Mouse (Mus musculus): ENCODE results near the gene Nop2. TPM values are rescaled to one million over a fixed set of nuclear protein-coding genes. Genes with fewer than 3 reads are reported as not detected.

The Nop2 gene
- polyA plus RNA-seq, 1 experiment from 2014 or later, result 22.6 TPM

DNA sequence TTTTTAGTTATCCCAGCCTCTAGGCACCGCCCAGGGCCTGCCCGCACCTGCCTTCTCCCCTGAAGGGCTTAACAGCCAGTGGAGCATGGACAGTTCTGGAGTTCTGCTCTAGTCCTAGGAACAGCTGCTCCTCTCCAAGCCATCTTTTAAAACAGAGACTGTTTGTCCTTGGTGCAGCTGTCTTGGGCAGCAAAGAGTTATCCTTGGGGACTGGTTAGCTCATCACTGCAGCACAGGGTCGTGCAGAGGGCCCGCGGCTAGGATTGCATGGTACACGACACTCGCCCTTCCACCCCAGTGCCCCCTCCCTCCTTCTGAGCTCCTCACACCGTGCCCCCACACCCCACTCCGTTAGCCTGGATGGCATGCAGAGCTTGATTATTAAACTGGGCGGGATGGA, 15.6 kb downstream of the Nop2 start:
- peaks cover 3% of the 10 kb centered on the region; the same call in 1 of the 2 replicates for H3K36me3 ChIP-seq (ENCODE audit: control insufficient read depth, insufficient read depth)
- WGBS, result 66% methylated on average over 10 of the region's 10 CpGs
- no peak overlapping the region for H3K4me3 ChIP-seq (ENCODE audit: low read depth, low read length)
- H3K9ac ChIP-seq (ENCODE audit: low read depth, low read length), result no peak overlapping the region
- H3K4me1 ChIP-seq (replicated peaks; ENCODE audit: control insufficient read depth, insufficient read depth, low read length), result no peaks in the 10 kb centered on the region
- ATAC-seq, result no peak
- H3K9me3 ChIP-seq (ENCODE audit: control insufficient read depth), result no peaks in the 10 kb centered on the region
- H3K4me2 ChIP-seq (replicated peaks; ENCODE audit: low read depth), result no peak overlapping the region; the same call in 1 of the 2 replicates
- no peak overlapping the region for H3K27ac ChIP-seq (ENCODE audit: low read depth, low read length)
- H3K27me3 ChIP-seq (replicated peaks; ENCODE audit: control insufficient read depth, insufficient read depth, low read length), result no peaks in the 10 kb centered on the region
- no peak for TF ChIP-seq CTCF (IDR thresholded peaks at IDR 0.05; ENCODE audit: low read depth)

DNA sequence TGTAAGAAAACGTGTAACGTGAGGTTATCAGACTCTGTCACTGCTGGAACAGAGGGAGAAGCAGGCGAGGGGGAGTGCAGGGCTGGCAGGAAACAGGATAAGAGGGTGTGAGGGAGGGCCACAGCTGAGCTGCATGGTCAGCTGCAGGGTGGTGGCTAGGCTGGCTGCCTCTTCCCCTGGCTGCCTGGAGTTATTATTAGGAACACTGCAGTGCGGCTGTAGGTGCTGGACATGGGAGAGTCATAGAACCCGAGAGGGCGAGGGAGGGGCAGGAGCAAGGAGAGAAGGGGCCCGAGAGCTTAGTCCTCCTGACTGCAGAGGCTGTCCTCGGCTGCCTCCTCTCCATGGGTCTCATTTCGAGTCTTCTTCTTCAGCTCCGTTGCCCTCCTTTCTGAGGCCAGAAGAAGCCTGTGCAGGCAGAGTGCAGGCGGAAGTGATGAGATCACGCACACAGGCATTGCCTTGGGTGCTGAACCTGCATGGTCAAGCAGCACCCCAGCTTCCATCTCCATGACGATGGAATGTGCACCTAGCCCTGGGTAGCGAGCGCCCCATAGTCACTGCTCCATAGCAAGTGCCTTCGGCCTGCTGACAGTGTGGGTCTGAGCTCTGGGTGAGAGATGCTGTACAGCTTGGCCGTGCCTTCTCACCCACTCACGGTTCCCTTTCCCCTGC, 16.7 kb downstream of the Nop2 start:
- Histone ChIP-seq H3K9ac (ENCODE audit: low read depth, low read length) (0 out of 2 replicates have a peak overlapping the region, but pooled peaks have one; percentile 1), H3K4me2 (replicated peaks; ENCODE audit: low read depth) (no peak overlapping the region), H3K4me1 (replicated peaks; ENCODE audit: control insufficient read depth, insufficient read depth, low read length) (no peaks in the 10 kb centered on the region), H3K27ac (ENCODE audit: low read depth, low read length) (no peak overlapping the region), H3K36me3 (ENCODE audit: control insufficient read depth, insufficient read depth) (peaks cover 11% of the 10 kb centered on the region; the same call in 1 of the 2 replicates), H3K27me3 (replicated peaks; ENCODE audit: control insufficient read depth, insufficient read depth, low read length) (no peaks in the 10 kb centered on the region), H3K4me3 (ENCODE audit: low read depth, low read length) (no peak overlapping the region), H3K9me3 (ENCODE audit: control insufficient read depth) (no peaks in the 10 kb centered on the region)
- no peak for TF ChIP-seq CTCF (IDR thresholded peaks at IDR 0.05; ENCODE audit: low read depth)
- ATAC-seq, result no peak
- 53% methylated on average over 18 of the region's 18 CpGs for WGBS

DNA sequence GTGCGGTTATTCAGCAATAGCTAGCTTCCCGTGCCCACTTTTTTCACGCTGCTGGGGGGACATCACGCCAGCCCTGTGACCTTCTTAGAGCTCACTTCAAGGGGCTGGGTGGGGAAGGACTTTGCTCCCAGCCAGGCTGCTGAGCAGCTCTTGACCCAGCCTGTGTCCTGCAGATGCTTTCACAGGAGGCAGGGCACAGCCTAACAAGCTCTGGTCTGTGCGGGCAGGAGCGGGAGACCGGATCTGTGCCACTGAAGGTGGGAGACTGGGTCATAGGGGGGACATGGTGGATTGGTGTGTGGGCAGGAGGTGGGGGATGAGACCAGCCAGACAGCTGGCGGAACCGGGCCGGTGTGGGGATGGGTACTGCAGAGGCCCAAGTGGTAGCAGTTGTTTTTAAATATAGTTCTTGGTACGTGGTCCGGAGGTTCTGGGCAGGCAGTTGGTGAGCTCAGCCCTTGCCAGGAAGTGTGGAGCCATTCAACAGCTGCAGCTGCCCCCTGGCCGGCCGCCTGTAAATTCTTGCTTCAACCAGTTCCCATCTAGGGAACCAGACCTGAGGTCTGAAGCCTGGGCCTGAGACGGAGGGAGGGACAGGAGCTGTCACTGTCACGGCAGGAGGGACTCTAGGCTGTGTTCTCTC, 17.3 kb downstream of the Nop2 start:
- Histone ChIP-seq H3K9ac (ENCODE audit: low read depth, low read length) (0 out of 2 replicates have a peak overlapping the region, but pooled peaks have one; percentile 1), H3K27me3 (replicated peaks; ENCODE audit: control insufficient read depth, insufficient read depth, low read length) (no peaks in the 10 kb centered on the region), H3K27ac (ENCODE audit: low read depth, low read length) (no peak overlapping the region), H3K9me3 (ENCODE audit: control insufficient read depth) (no peaks in the 10 kb centered on the region), H3K4me2 (replicated peaks; ENCODE audit: low read depth) (no peak overlapping the region), H3K4me1 (replicated peaks; ENCODE audit: control insufficient read depth, insufficient read depth, low read length) (no peaks in the 10 kb centered on the region), H3K4me3 (ENCODE audit: low read depth, low read length) (no peak overlapping the region), H3K36me3 (ENCODE audit: control insufficient read depth, insufficient read depth) (peaks cover 11% of the 10 kb centered on the region; the same call in 1 of the 2 replicates)
- ATAC-seq, result no peak
- no peak for TF ChIP-seq CTCF (IDR thresholded peaks at IDR 0.05; ENCODE audit: low read depth)
- WGBS, result 66% methylated on average over 16 of the region's 16 CpGs

DNA sequence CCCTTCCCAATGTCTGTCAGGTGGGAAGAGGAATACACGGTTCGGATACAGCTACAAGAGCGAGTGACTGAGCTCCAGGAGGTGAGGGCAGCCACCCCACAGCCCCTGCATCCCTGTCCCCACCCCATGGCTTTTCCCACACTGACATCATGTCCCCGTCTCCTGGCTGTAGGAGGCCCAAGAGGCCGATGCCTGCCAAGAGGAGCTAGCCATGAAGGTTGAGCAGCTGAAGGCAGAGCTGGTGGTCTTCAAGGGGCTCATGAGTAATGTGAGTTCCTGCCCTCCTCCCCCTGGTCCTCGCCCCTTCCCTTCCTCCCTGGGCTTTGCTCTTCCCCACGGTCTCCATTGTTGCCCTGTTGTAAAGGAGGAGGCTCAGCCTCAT, 17.9 kb downstream of the Nop2 start:
- Histone ChIP-seq H3K4me2 (replicated peaks; ENCODE audit: low read depth) (no peak overlapping the region), H3K27ac (ENCODE audit: low read depth, low read length) (no peak overlapping the region), H3K4me3 (ENCODE audit: low read depth, low read length) (no peak overlapping the region), H3K4me1 (replicated peaks; ENCODE audit: control insufficient read depth, insufficient read depth, low read length) (no peaks in the 10 kb centered on the region), H3K9ac (ENCODE audit: low read depth, low read length) (0 out of 2 replicates have a peak overlapping the region, but pooled peaks have one; percentile 1), H3K9me3 (ENCODE audit: control insufficient read depth) (no peaks in the 10 kb centered on the region), H3K36me3 (ENCODE audit: control insufficient read depth, insufficient read depth) (peaks cover 11% of the 10 kb centered on the region; the same call in 1 of the 2 replicates), H3K27me3 (replicated peaks; ENCODE audit: control insufficient read depth, insufficient read depth, low read length) (no peaks in the 10 kb centered on the region)
- ATAC-seq, result no peak
- no peak for TF ChIP-seq CTCF (IDR thresholded peaks at IDR 0.05; ENCODE audit: low read depth)
- 82% methylated on average over 7 of the region's 7 CpGs for WGBS

DNA sequence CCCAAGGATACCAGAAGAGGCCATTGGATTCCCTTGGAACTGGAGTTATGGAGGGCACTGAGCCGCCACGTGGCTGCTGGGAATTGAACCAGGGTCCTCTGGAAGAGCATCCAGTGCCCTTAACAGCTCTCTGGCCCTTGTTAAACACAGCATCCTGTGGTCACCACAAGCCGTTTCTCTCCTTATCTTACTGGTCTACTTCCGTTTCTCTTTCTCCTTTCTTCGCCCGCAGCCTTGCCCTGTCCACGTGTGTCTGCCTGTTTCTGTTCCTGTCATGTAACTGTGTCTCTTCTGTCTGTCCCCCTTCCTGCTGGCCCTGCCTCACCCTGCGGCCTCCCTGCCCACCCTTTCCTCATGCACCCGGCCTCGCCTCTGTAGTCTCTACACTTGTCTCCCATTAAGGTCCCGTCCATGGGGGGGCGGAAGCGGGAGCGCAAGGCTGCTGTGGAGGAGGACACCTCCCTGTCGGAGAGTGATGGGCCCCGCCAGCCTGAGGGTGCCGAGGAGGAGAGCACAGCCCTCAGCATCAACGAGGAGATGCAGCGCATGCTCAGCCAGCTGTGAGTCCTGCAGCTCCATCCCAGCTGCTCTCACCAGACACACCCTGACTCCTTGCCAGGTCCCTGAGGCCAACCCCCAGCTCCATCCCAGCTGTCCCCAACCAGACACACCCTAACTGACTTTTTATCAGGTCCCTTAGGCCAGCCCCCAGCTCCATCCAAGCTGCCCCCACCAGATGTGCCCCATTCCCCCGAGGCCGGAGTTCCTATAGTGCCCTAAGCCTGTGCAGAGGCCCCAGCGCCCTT, 20.7 kb downstream of the Nop2 start:
- H3K9ac ChIP-seq (ENCODE audit: low read depth, low read length), result no peak overlapping the region
- H3K9me3 ChIP-seq (ENCODE audit: control insufficient read depth), result no peaks in the 10 kb centered on the region
- 76% methylated on average over 22 of the region's 22 CpGs for WGBS
- no peak overlapping the region for H3K4me3 ChIP-seq (ENCODE audit: low read depth, low read length)
- no peak for ATAC-seq
- no peaks in the 10 kb centered on the region for H3K27me3 ChIP-seq (replicated peaks; ENCODE audit: control insufficient read depth, insufficient read depth, low read length)
- no peak overlapping the region for H3K27ac ChIP-seq (ENCODE audit: low read depth, low read length)
- H3K36me3 ChIP-seq (ENCODE audit: control insufficient read depth, insufficient read depth), result peaks cover 11% of the 10 kb centered on the region; the same call in 1 of the 2 replicates
- no peak overlapping the region for H3K4me2 ChIP-seq (replicated peaks; ENCODE audit: low read depth)
- TF ChIP-seq CTCF (IDR thresholded peaks at IDR 0.05; ENCODE audit: low read depth), result no peak
- no peaks in the 10 kb centered on the region for H3K4me1 ChIP-seq (replicated peaks; ENCODE audit: control insufficient read depth, insufficient read depth, low read length)

DNA sequence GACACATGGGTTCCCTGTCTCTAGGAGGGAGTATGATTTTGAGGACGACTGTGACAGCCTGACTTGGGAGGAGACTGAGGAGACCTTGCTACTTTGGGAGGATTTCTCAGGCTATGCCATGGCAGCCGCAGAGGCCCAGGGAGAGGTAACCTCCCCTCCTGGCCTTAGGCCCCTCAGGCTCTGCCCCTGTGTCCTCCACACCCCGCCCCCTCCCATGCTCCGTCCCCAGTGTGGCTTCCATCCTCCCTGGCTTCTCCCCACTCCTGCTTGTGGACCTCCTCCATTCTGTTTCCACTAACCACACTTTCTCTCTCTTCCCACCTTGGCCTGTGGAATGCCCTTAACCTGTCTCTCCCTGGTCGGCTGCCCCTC, 21.3 kb downstream of the Nop2 start:
- peaks cover 11% of the 10 kb centered on the region; the same call in 1 of the 2 replicates for H3K36me3 ChIP-seq (ENCODE audit: control insufficient read depth, insufficient read depth)
- H3K4me2 ChIP-seq (replicated peaks; ENCODE audit: low read depth), result no peak overlapping the region
- H3K27ac ChIP-seq (ENCODE audit: low read depth, low read length), result no peak overlapping the region
- no peaks in the 10 kb centered on the region for H3K27me3 ChIP-seq (replicated peaks; ENCODE audit: control insufficient read depth, insufficient read depth, low read length)
- no peak for TF ChIP-seq CTCF (IDR thresholded peaks at IDR 0.05; ENCODE audit: low read depth)
- 88% methylated on average over 5 of the region's 5 CpGs for WGBS
- H3K4me1 ChIP-seq (replicated peaks; ENCODE audit: control insufficient read depth, insufficient read depth, low read length), result no peaks in the 10 kb centered on the region
- no peak for ATAC-seq
- H3K4me3 ChIP-seq (ENCODE audit: low read depth, low read length), result no peak overlapping the region
- H3K9ac ChIP-seq (ENCODE audit: low read depth, low read length), result no peak overlapping the region
- no peaks in the 10 kb centered on the region for H3K9me3 ChIP-seq (ENCODE audit: control insufficient read depth)
